ENCODE assay signal across 9 mouse cellular contexts in the genomic region with DNA sequence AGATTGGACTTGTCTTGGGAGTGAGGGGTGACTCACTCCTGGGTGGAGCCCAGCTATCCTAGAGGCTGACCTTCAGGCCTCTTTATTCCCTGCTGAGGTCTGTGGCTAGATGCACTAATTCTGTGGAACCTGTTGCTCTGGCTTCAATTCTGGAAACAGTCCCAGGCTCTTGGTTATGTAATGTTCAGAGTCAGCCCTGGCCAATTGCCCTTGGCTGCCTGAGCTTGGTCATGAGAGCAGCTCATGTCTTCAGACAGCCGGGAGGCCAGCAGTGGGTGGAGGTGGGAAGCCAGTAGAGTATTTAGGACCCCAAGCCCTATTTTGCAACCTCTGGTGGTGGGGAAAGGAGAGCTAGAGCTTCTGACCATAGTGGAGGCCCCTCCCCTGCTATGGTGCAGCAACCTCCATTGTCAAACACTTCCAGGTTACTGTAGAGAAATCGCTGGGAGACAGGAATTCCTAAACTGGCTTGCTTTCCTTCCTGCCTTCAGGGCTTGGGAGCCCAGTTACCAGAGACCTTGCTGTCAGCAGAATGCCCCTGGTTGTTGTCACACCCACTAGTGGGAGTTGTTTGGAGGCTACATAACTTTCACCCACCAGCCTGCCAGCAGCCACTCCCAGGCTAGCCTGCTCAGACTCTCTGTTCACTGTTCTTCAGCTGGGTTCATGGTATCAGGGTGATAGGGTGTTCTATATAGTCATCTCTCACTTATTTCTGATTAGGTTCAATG. TPM values are rescaled to one million over a fixed set of nuclear protein-coding genes. Genes with fewer than 3 reads are reported as not detected.
A peak's percentile ranks its signal among the peaks of the same experiment; 100 is the strongest.
DNase-seq lines count a peak whose midpoint lies in the region; ATAC-seq and TF ChIP-seq lines count a peak whose summit lies in the region.
"Had no signal": no experiment of that assay in that cellular context is flagged by ENCODE, and none has a peak within 500 bp of the region (broad histone marks: within the 10 kb centered on the region; RNA-seq: fewer than 3 reads in every experiment).

No protein-coding gene starts in this region.

- H3K9me3 ChIP-seq in heart, postnatal 0 days (replicated peaks; ENCODE audit: control insufficient read depth, low read length), result no peaks in the 10 kb centered on the region
- H3K9me3 ChIP-seq in lung, embryonic 15.5 days, result no peaks in the 10 kb centered on the region
- H3K9me3 ChIP-seq: neural tube, embryonic 13.5 days had no signal

- peak overlapping the region; percentile 22; the same call in 1 of the 2 replicates for H3K4me2 ChIP-seq in heart, postnatal 0 days (ENCODE audit: low read depth, low read length)
- no peak overlapping the region for H3K4me2 ChIP-seq in lung, embryonic 15.5 days
- H3K4me2 ChIP-seq: neural tube, embryonic 13.5 days had no signal

- peak; percentile 15 to 22 for DNase-seq in spleen, postnatal 36 days (ENCODE audit: low spot score in 2 of 2)
- no peak for DNase-seq in spleen, adult 18-20 months
- DNase-seq in fat pad, adult 2 months (ENCODE audit: extremely low read depth, low read depth, low spot score), result peak; percentile 93
- peak; percentile 95 for DNase-seq in heart, postnatal 0 days (ENCODE audit: low spot score)
- peak; percentile 67 for DNase-seq in layer of hippocampus, adult 9-10 months (ENCODE audit: low spot score)
- peak; percentile 82 for DNase-seq in testis, postnatal 10 days (ENCODE audit: low spot score)
- DNase-seq in thymus, adult 2 months, result no peak

- peak; percentile 74 for ATAC-seq in heart, postnatal 0 days (ENCODE audit: insufficient read depth, low read depth)
- peak; percentile 53 for ATAC-seq in lung, embryonic 15.5 days (ENCODE audit: borderline replicate concordance, extremely low read depth, low FRiP score, low TSS enrichment)

- TF ChIP-seq EP300 in heart, postnatal 0 days (IDR thresholded peaks at IDR 0.05; ENCODE audit: low read depth), result peak; percentile 95

- WGBS in heart, postnatal 0 days, result 14% methylated on average over 2 of the region's 2 CpGs
- 28% methylated on average over 2 of the region's 2 CpGs for WGBS in lung, embryonic 15.5 days
- WGBS in thymus, adult 2 months, result 89% methylated on average over 2 of the region's 2 CpGs

- peaks cover 32% of the 10 kb centered on the region for H3K36me3 ChIP-seq in heart, postnatal 0 days (replicated peaks; ENCODE audit: control insufficient read depth, insufficient read depth, low read length)
- H3K36me3 ChIP-seq in lung, embryonic 15.5 days, result 0 out of 2 replicates have a peak, but pooled peaks cover 11% of the 10 kb centered on the region
- H3K36me3 ChIP-seq in thymus, adult 2 months (ENCODE audit: control insufficient read depth, insufficient read depth, low read length), result no peaks in the 10 kb centered on the region

- H3K9ac ChIP-seq in heart, postnatal 0 days (replicated peaks; ENCODE audit: low read depth, low read length), result no peak overlapping the region
- no peak overlapping the region for H3K9ac ChIP-seq in lung, embryonic 15.5 days
- H3K9ac ChIP-seq: neural tube, embryonic 13.5 days had no signal

- no peak for TF ChIP-seq POLR2A in thymus, adult 2 months (IDR thresholded peaks at IDR 0.05; ENCODE audit: control insufficient read depth, extremely low read depth, insufficient read depth, low read length, poor library complexity)

- no peak overlapping the region for H3K4me3 ChIP-seq in heart, postnatal 0 days (ENCODE audit: low read depth, low read length)
- no peak overlapping the region for H3K4me3 ChIP-seq in lung, embryonic 15.5 days
- no peak overlapping the region for H3K4me3 ChIP-seq in thymus, adult 2 months (ENCODE audit: control insufficient read depth, insufficient read depth, low read length)
- H3K4me3 ChIP-seq: neural tube, embryonic 13.5 days had no signal

- no peak for TF ChIP-seq CTCF in heart, postnatal 0 days (IDR thresholded peaks at IDR 0.05; ENCODE audit: low read depth)
- TF ChIP-seq CTCF in thymus, adult 2 months (IDR thresholded peaks at IDR 0.05; ENCODE audit: borderline replicate concordance, control insufficient read depth, extremely low read depth, insufficient read depth, low read length, poor library complexity), result no peak

- H3K27ac ChIP-seq in heart, postnatal 0 days (ENCODE audit: low read depth), result peak overlapping the region; percentile 98
- H3K27ac ChIP-seq in lung, embryonic 15.5 days, result peak overlapping the region; percentile 81
- H3K27ac ChIP-seq in thymus, adult 2 months (ENCODE audit: control insufficient read depth, insufficient read depth, low read length), result no peak overlapping the region
- H3K27ac ChIP-seq: neural tube, embryonic 13.5 days had no signal

- no peaks in the 10 kb centered on the region for H3K27me3 ChIP-seq in heart, postnatal 0 days (ENCODE audit: control insufficient read depth, insufficient read depth, low read length)
- H3K27me3 ChIP-seq in lung, embryonic 15.5 days, result no peaks in the 10 kb centered on the region
- H3K27me3 ChIP-seq in thymus, adult 2 months (ENCODE audit: control insufficient read depth, insufficient read depth, low read length), result no peaks in the 10 kb centered on the region
- H3K27me3 ChIP-seq: neural tube, embryonic 13.5 days had no signal

- H3K4me1 ChIP-seq in heart, postnatal 0 days (ENCODE audit: control insufficient read depth, insufficient read depth), result peaks cover 94% of the 10 kb centered on the region
- peaks cover 62% of the 10 kb centered on the region for H3K4me1 ChIP-seq in lung, embryonic 15.5 days
- H3K4me1 ChIP-seq in thymus, adult 2 months (replicated peaks; ENCODE audit: control insufficient read depth, insufficient read depth, low read length), result no peaks in the 10 kb centered on the region

RNA-seq across cellular contexts. Expression of gene Timp3, which starts 39.6 kb away (rescaled TPM):
- total RNA-seq in heart, postnatal 0 days (2014; rRNA removed; ENCODE audit: low replicate concordance), result 164 and 257 TPM in 2 replicates
- polyA plus RNA-seq in heart, postnatal 0 days (2015; fragmentation: Nextera tagmentation; extraction: Ambion mirVana), result 57.0 and 66.0 TPM in 2 replicates
- polyA plus RNA-seq in lung, embryonic 15.5 days (2015; fragmentation: Nextera tagmentation; extraction: Ambion mirVana), result 55.5 and 64.4 TPM in 2 replicates
- 30.5 and 39.7 TPM in 2 replicates for polyA plus RNA-seq in thymus, adult 2 months (2012; rRNA removed)

Comparison
In these comparisons a context has a peak if more than half of its experiments do, and no peak if none do; other contexts are left out.
1. DNase-seq: peak in spleen, postnatal 36 days (2 of 2), fat pad, adult 2 months (single experiment), heart, postnatal 0 days (single experiment), layer of hippocampus, adult 9-10 months (single experiment) and testis, postnatal 10 days (single experiment); none in spleen, adult 18-20 months (0 of 2) and thymus, adult 2 months (single experiment).